Mouse (Mus musculus): ENCODE measurements around the gene Slc4a5.

GRCm38 (mm10) chr6:83264516-83264915 lies 44.9 kb downstream of the Slc4a5 start:
- peak; percentile 30 for TF ChIP-seq CTCF (conservative IDR thresholded peaks at IDR 0.05; ENCODE audit: low read length)
- no peak for TF ChIP-seq POU5F1 (IDR thresholded peaks at IDR 0.05; ENCODE audit: borderline replicate concordance, low read length)
- no peak for TF ChIP-seq NANOG (IDR thresholded peaks at IDR 0.05; ENCODE audit: borderline replicate concordance, low read length)

Measured in E14TG2a.4 (cell line).